ENCODE assay signal across 8 mouse cellular contexts in genomic region chr10:84515512-84515950, GRCm38 (mm10). TPM values are rescaled to one million over a fixed set of nuclear protein-coding genes. Genes with fewer than 3 reads are reported as not detected.
A peak's percentile ranks its signal among the peaks of the same experiment; 100 is the strongest.
DNase-seq lines count a peak whose midpoint lies in the region; ATAC-seq and TF ChIP-seq lines count a peak whose summit lies in the region.

No protein-coding gene starts in this region.

- H3K4me3 ChIP-seq in CH12.LX (replicated peaks in 1 of 3; ENCODE audit: low read depth in 2 of 3, low read length in 2 of 3, poor library complexity in 1 of 3), result no peak overlapping the region
- H3K4me3 ChIP-seq in embryonic facial prominence, embryonic 11.5 days (ENCODE audit: low read depth, low read length), result no peak overlapping the region
- H3K4me3 ChIP-seq in heart, embryonic 16.5 days (ENCODE audit: low read length), result no peak overlapping the region
- no peak overlapping the region for H3K4me3 ChIP-seq in liver, embryonic 11.5 days (ENCODE audit: low read depth, low read length)

- peak; percentile 37; the same call in 1 of the 2 replicates for ATAC-seq in embryonic facial prominence, embryonic 11.5 days (replicated peaks; ENCODE audit: insufficient number of reproducible peaks, low FRiP score, low TSS enrichment, low read depth)
- peak; percentile 60; the same call in 1 of the 2 replicates for ATAC-seq in heart, embryonic 16.5 days (replicated peaks; ENCODE audit: extremely low read depth, insufficient read depth, low FRiP score)
- ATAC-seq in liver, embryonic 11.5 days (replicated peaks; ENCODE audit: low FRiP score), result 0 out of 2 replicates have a peak, but pooled peaks have one; percentile 26

- no peaks in the 10 kb centered on the region for H3K27me3 ChIP-seq in CH12.LX (replicated peaks)
- H3K27me3 ChIP-seq in embryonic facial prominence, embryonic 11.5 days (ENCODE audit: control insufficient read depth, insufficient read depth, low read length), result no peaks in the 10 kb centered on the region
- H3K27me3 ChIP-seq in heart, embryonic 16.5 days (ENCODE audit: control insufficient read depth, insufficient read depth, low read length), result no peaks in the 10 kb centered on the region
- no peaks in the 10 kb centered on the region for H3K27me3 ChIP-seq in liver, embryonic 11.5 days (replicated peaks; ENCODE audit: control insufficient read depth, insufficient read depth, low read length)

- peak; percentile 82 for DNase-seq in CH12.LX (ENCODE audit: extremely low read depth)
- DNase-seq in adrenal gland, postnatal 25 days, result peak; percentile 52
- peak; percentile 91 for DNase-seq in embryonic facial prominence, embryonic 11.5 days (ENCODE audit: low spot score)
- peak; percentile 84 for DNase-seq in kidney, postnatal 10 days
- peak; percentile 57 for DNase-seq in liver, embryonic 11.5 days (ENCODE audit: low spot score)
- peak; percentile 76 to 83 for DNase-seq in natural killer cell, adult 2 months (ENCODE audit: low spot score in 2 of 2)
- peak; percentile 85 for DNase-seq in testis, postnatal 10 days (ENCODE audit: low spot score)

- H3K27ac ChIP-seq in CH12.LX (ENCODE audit: insufficient read depth, low read depth), result no peak overlapping the region
- no peak overlapping the region for H3K27ac ChIP-seq in embryonic facial prominence, embryonic 11.5 days (replicated peaks; ENCODE audit: low read depth, low read length)
- no peak overlapping the region for H3K27ac ChIP-seq in heart, embryonic 16.5 days (ENCODE audit: low read length)
- H3K27ac ChIP-seq in liver, embryonic 11.5 days (ENCODE audit: low read depth, low read length), result no peak overlapping the region

- 30% methylated on average over 3 of the region's 3 CpGs for WGBS in embryonic facial prominence, embryonic 11.5 days
- 23% methylated on average over 3 of the region's 3 CpGs for WGBS in heart, embryonic 16.5 days
- 24% methylated on average over 3 of the region's 3 CpGs for WGBS in liver, embryonic 11.5 days

- no peaks in the 10 kb centered on the region for H3K79me2 ChIP-seq in CH12.LX (replicated peaks; ENCODE audit: control insufficient read depth, extremely low read depth, insufficient read depth, poor library complexity, severe bottlenecking)

- peak; percentile 85 for TF ChIP-seq RAD21 in CH12.LX (IDR thresholded peaks at IDR 0.05; ENCODE audit: low read depth, low read length)

- peaks cover 0 to 11% of the 10 kb centered on the region in 2 experiments; a peak in 2 of 4 replicates for H3K4me1 ChIP-seq in CH12.LX (ENCODE audit: control insufficient read depth in 1 of 2, insufficient read depth in 2 of 2)
- no peaks in the 10 kb centered on the region for H3K4me1 ChIP-seq in embryonic facial prominence, embryonic 11.5 days (ENCODE audit: control insufficient read depth, insufficient read depth, low read length)
- H3K4me1 ChIP-seq in heart, embryonic 16.5 days (ENCODE audit: control insufficient read depth, insufficient read depth, low read length), result peaks cover 4% of the 10 kb centered on the region
- no peaks in the 10 kb centered on the region for H3K4me1 ChIP-seq in liver, embryonic 11.5 days (replicated peaks; ENCODE audit: control insufficient read depth, insufficient read depth, low read length)

- no peaks in the 10 kb centered on the region for H3K9me3 ChIP-seq in CH12.LX (replicated peaks; ENCODE audit: low read length)
- H3K9me3 ChIP-seq in embryonic facial prominence, embryonic 11.5 days (replicated peaks; ENCODE audit: control insufficient read depth, low read length), result no peaks in the 10 kb centered on the region
- no peaks in the 10 kb centered on the region for H3K9me3 ChIP-seq in heart, embryonic 16.5 days (replicated peaks; ENCODE audit: control insufficient read depth, low read length)
- H3K9me3 ChIP-seq in liver, embryonic 11.5 days (ENCODE audit: control insufficient read depth, low read length), result no peaks in the 10 kb centered on the region

- in situ Hi-C loops in CH12.LX (cut with MboI; ENCODE audit: low pct_ligation_motif_present, low pct_unique_long_range_greater_than_20kb, low sequenced_read_pairs), result loop anchor here (5.0 to 25.0 kb wide), 2 partner anchors 92 to 522 kb away; no protein-coding TSS in a partner anchor

- no peak overlapping the region for H3K9ac ChIP-seq in CH12.LX (ENCODE audit: insufficient read depth, low read depth)
- H3K9ac ChIP-seq in embryonic facial prominence, embryonic 11.5 days (replicated peaks; ENCODE audit: low read length), result no peak overlapping the region
- H3K9ac ChIP-seq in heart, embryonic 16.5 days (ENCODE audit: low read length), result no peak overlapping the region
- no peak overlapping the region for H3K9ac ChIP-seq in liver, embryonic 11.5 days (ENCODE audit: low read depth, low read length)

- TF ChIP-seq CTCF in CH12.LX (conservative IDR thresholded peaks at IDR 0.05 in 1 of 2, IDR thresholded peaks at IDR 0.05 in 1 of 2; ENCODE audit: low read depth in 2 of 2, low read length in 2 of 2), result peak; percentile 75 to 90; a peak in 3 of 4 replicates

- TF ChIP-seq EP300 in CH12.LX (IDR thresholded peaks at IDR 0.05; ENCODE audit: low read length), result no peak

- no peak overlapping the region for H3K4me2 ChIP-seq in CH12.LX (ENCODE audit: insufficient read depth, low read depth, poor library complexity, severe bottlenecking)
- H3K4me2 ChIP-seq in embryonic facial prominence, embryonic 11.5 days (ENCODE audit: low read depth, low read length), result no peak overlapping the region
- H3K4me2 ChIP-seq in heart, embryonic 16.5 days (ENCODE audit: low read depth, low read length), result no peak overlapping the region
- no peak overlapping the region for H3K4me2 ChIP-seq in liver, embryonic 11.5 days

- dilution Hi-C loops in CH12.LX (cut with MboI; ENCODE audit: extremely low pct_ligation_motif_present, extremely low pct_unique_long_range_greater_than_20kb, low sequenced_read_pairs), result no loop called here

- H3K36me3 ChIP-seq in CH12.LX (replicated peaks in 1 of 2; ENCODE audit: control insufficient read depth in 1 of 2, insufficient read depth in 1 of 2, low read length in 1 of 2), result no peaks in the 10 kb centered on the region
- H3K36me3 ChIP-seq in embryonic facial prominence, embryonic 11.5 days (replicated peaks; ENCODE audit: control insufficient read depth, insufficient read depth, low read depth, low read length), result no peaks in the 10 kb centered on the region
- H3K36me3 ChIP-seq in heart, embryonic 16.5 days (ENCODE audit: control insufficient read depth, insufficient read depth), result no peaks in the 10 kb centered on the region
- no peaks in the 10 kb centered on the region for H3K36me3 ChIP-seq in liver, embryonic 11.5 days (ENCODE audit: control insufficient read depth, insufficient read depth, low read length)

- TF ChIP-seq POLR2A in CH12.LX (IDR thresholded peaks at IDR 0.05; ENCODE audit: low read depth, low read length), result no peak

TF ChIP-seq in CH12.LX, 34 proteins besides CTCF, POLR2A, EP300 and RAD21:
- TF ChIP-seq ZC3H11A (IDR thresholded peaks at IDR 0.05; ENCODE audit: low read depth, low read length), result peak; percentile 42; the same call in 1 of the 2 replicates
- TF ChIP-seq SMC3 (IDR thresholded peaks at IDR 0.05; ENCODE audit: low read depth, low read length), result peak; percentile 87
- TF ChIP-seq ZNF384 (IDR thresholded peaks at IDR 0.05; ENCODE audit: low read depth, low read length), result peak; percentile 79
- no peak for TF ChIP-seq MXI1 (IDR thresholded peaks at IDR 0.05; ENCODE audit: low read depth, low read length)

RNA-seq across cellular contexts. Expression of gene Ckap4, which starts 18.3 kb away (rescaled TPM):
- total RNA-seq in CH12.LX (2012; rRNA removed) (35.0 and 40.6 TPM in 2 replicates), CH12.LX (2014; rRNA removed) (24.4 and 25.2 TPM in 2 replicates)
- polyA plus RNA-seq in CH12.LX (2012; ENCODE audit: insufficient read length, low read depth), result 66.6 and 71.2 TPM in 2 replicates
- total RNA-seq in adrenal gland, postnatal 25 days (2021), result 47.2 and 49.3 TPM in 2 replicates
- polyA plus RNA-seq in embryonic facial prominence, embryonic 11.5 days (2014; fragmentation: Nextera tagmentation; extraction: Ambion mirVana), result 80.2 and 82.1 TPM in 2 replicates
- 56.5 and 75.5 TPM in 2 replicates for polyA plus RNA-seq in heart, embryonic 16.5 days (2015; fragmentation: Nextera tagmentation; extraction: Ambion mirVana)
- 39.4 and 41.5 TPM in 2 replicates for polyA plus RNA-seq in liver, embryonic 11.5 days (2014; fragmentation: Nextera tagmentation; extraction: Ambion mirVana)
